Mouse (Mus musculus) midbrain, embryonic 13.5 days (tissue): Measurements from ENCODE around the gene Csad. TPM values are rescaled to one million over a fixed set of nuclear protein-coding genes. Genes with fewer than 3 reads are reported as not detected.
A peak's percentile ranks its signal among the peaks of the same experiment; 100 is the strongest.

ENCODE experiments used
- ATAC-seq: fragments of 200-750 bp; cut with Nextera tagmentation; 2 replicates; pipeline ENCODE4 v1.8.0; 2017; ENCODE audit warnings: mild to moderate bottlenecking, moderate TSS enrichment, moderate library complexity
- H3K27ac ChIP-seq: fragments of 300-500 bp; sonication (generic); 2 replicates; pipeline ENCODE4 v1.5.1; 2015; ENCODE audit warnings: inconsistent platforms, mild to moderate bottlenecking, moderate library complexity
- H3K27me3 ChIP-seq: fragments of 300-500 bp; sonication (generic); 2 replicates; pipeline ENCODE4 v1.6.1; 2015; ENCODE audit warnings: mild to moderate bottlenecking, inconsistent platforms
- H3K36me3 ChIP-seq: fragments of 300-500 bp; sonication (generic); 2 replicates; pipeline ENCODE4 v1.6.1; 2015; ENCODE audit warnings: mild to moderate bottlenecking, inconsistent platforms
- H3K4me1 ChIP-seq: fragments of 300-500 bp; sonication (generic); replicated peaks from 2 replicates; pipeline ENCODE4 v1.6.1; 2015; ENCODE audit warnings: inconsistent platforms
- H3K4me2 ChIP-seq: fragments of 300-500 bp; sonication (generic); replicated peaks from 2 replicates; pipeline ENCODE4 v1.6.1; 2015; ENCODE audit warnings: moderate library complexity, mild to moderate bottlenecking, inconsistent platforms
- H3K4me3 ChIP-seq: fragments of 300-500 bp; sonication (generic); replicated peaks from 2 replicates; pipeline ENCODE4 v1.5.1; 2015; ENCODE audit warnings: mild to moderate bottlenecking, inconsistent platforms
- H3K9ac ChIP-seq: fragments of 300-500 bp; sonication (generic); replicated peaks from 2 replicates; pipeline ENCODE4 v1.6.1; 2015; ENCODE audit warnings: mild to moderate bottlenecking, inconsistent platforms
- H3K9me3 ChIP-seq: fragments of 300-500 bp; sonication (generic); 2 replicates; pipeline ENCODE4 v1.6.1; 2016; ENCODE audit warnings: mild to moderate bottlenecking, inconsistent platforms
- WGBS: fragments of 180-500 bp; shearing (Covaris S2); methylation state at CpG from one replicate; pipeline ENCODE4 v1.1.7; 2015; 5-methylcytosine and 5-hydroxymethylcytosine counted together
- polyA plus RNA-seq: library from polyadenylated mRNA; unstranded; fragments of >200 nt; fragmentation: Nextera tagmentation; extraction: Ambion mirVana; gene quantifications from 2 replicates; pipeline ENCODE4 v1.2.1, GENCODE M21; 2015

The Csad gene
- polyA plus RNA-seq, 1 experiment from 2014 or later, result 37.9 TPM

DNA sequence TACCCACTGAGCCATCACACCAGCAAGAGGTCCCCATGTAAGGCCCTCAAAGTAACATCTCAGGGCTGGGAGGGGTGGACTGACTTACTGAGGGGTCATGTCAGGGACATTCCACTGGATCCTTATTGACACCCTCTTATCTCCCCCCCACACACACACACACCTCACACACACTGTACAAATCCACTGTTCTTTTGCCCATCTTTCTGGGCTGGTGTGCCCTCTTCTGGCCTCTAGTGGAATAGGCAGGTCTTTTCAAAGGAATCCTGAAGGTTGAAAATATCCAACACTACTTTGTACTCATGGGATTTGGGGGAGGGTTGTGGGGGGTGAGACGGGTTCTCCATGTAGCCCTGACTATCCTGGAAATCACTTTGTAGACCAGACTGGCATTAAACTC is 57.6 kb downstream of the Csad start:
- no peak for ATAC-seq
- peaks cover 38% of the 10 kb centered on the region for H3K27me3 ChIP-seq
- no peak overlapping the region for H3K4me3 ChIP-seq
- H3K27ac ChIP-seq, result no peak overlapping the region
- H3K9me3 ChIP-seq, result no peaks in the 10 kb centered on the region
- H3K9ac ChIP-seq, result no peak overlapping the region
- H3K4me1 ChIP-seq, result peaks cover 7% of the 10 kb centered on the region
- H3K36me3 ChIP-seq, result no peaks in the 10 kb centered on the region
- no peak overlapping the region for H3K4me2 ChIP-seq
- 9% methylated on average over 1 of the region's 1 CpGs for WGBS

DNA sequence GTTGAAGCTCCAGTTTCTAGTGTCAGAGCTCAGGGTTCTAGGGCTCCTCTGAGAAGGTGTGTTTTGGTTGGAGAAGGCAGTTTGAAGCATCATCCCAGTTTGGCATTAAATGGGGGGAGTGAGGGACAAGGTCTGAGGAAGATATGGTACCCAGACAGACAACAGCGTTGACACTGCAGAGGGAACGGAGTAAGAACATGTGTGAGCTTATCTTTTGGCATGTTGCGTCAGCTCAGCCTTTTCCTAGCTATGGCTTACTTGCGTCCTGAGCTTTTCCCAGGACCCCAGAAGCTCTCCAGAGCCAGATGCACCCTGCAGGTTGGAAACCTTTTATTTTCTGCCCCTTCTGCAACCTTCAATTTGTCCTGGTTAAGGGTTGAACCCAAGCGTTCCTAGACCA is 58.4 kb downstream of the Csad start:
- no peaks in the 10 kb centered on the region for H3K36me3 ChIP-seq
- H3K27ac ChIP-seq, result no peak overlapping the region
- no peak for ATAC-seq
- H3K4me2 ChIP-seq, result no peak overlapping the region
- no peak overlapping the region for H3K9ac ChIP-seq
- peaks cover 7% of the 10 kb centered on the region for H3K4me1 ChIP-seq
- H3K4me3 ChIP-seq, result no peak overlapping the region
- no peaks in the 10 kb centered on the region for H3K9me3 ChIP-seq
- WGBS, result 88% methylated on average over 5 of the region's 5 CpGs
- peaks cover 44% of the 10 kb centered on the region for H3K27me3 ChIP-seq

DNA sequence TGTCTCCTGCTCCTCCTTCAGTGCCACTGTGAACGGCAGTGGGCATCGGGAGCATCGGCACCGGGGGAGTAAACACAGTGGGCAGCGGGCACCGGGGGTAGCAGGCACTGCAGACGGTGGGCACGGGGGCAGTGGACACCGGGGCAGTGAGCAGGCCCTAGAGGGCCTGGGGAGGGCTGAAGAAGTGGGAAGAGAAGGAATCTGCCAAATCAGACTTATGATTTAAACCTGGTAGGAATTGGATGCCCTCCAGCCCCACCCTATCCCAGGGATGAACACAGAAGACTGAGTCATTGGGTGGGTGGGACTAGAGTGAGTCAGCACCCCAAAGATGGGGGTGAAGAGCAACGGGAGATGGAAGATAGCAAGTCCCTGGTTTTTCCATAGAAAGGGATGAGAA is 59.2 kb downstream of the Csad start:
- H3K27ac ChIP-seq, result no peak overlapping the region
- peaks cover 7% of the 10 kb centered on the region for H3K4me1 ChIP-seq
- no peak overlapping the region for H3K4me2 ChIP-seq
- no peak overlapping the region for H3K4me3 ChIP-seq
- H3K27me3 ChIP-seq, result peaks cover 44% of the 10 kb centered on the region
- no peak overlapping the region for H3K9ac ChIP-seq
- H3K9me3 ChIP-seq, result no peaks in the 10 kb centered on the region
- WGBS, result 90% methylated on average over 10 of the region's 10 CpGs
- H3K36me3 ChIP-seq, result no peaks in the 10 kb centered on the region
- no peak for ATAC-seq

DNA sequence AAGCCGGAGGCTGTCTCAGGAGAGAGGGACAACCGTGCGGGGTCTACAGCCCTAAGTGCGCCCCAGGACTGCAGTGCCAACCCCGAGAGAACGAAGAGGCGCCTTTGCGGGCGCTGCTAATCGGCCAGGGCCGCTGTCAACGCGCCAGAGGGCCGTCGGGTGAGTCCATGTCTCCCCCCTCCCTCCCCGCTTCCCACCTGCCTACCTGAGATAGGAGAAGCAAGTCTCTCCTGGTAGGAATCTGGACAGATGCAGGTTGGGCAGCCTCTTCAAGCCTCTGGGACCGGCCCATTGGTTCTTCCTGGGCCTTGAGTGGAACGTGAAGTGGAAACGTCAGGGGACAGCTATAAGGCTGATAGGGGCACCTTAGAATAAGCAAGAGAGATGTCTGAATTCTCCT is 59.8 kb downstream of the Csad start:
- H3K4me1 ChIP-seq, result peaks cover 7% of the 10 kb centered on the region
- peak overlapping the region; percentile 38 for H3K4me2 ChIP-seq
- no peak overlapping the region for H3K27ac ChIP-seq
- no peak for ATAC-seq
- no peaks in the 10 kb centered on the region for H3K9me3 ChIP-seq
- WGBS, result 9% methylated on average over 18 of the region's 19 CpGs
- peak overlapping the region; percentile 20 for H3K4me3 ChIP-seq
- H3K27me3 ChIP-seq, result peaks cover 44% of the 10 kb centered on the region
- H3K9ac ChIP-seq, result peak overlapping the region; percentile 42
- no peaks in the 10 kb centered on the region for H3K36me3 ChIP-seq

DNA sequence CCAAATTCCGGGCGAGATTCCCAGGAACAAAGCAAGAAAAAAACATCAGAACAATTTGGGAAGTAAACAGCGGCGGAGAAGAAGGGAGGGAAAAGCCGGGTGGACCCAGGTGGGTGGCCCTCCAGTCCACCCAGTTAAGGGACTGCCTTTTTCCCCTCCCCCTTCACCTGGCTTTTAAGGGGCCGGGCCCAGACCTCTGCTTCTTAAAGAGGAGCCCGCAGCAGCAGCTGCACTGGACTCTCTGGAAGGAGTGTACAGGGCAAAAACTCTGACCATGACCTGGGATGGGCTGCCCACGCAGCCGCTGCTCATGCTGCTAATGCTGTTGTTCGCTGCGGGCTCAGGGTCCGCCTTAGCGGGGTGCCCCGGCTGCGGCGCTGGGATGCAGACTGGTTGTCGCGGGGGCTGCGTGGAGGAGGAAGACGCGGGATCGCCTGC is 60.2 kb downstream of the Csad start, which contains the start of gene Igfbp6:
TSS of gene Igfbp6 (plus strand) at position 89 of the 438 bp plus-strand sequence.
- ATAC-seq, result no peak
- H3K4me2 ChIP-seq, result peak within 1 kb of the TSS; percentile 38
- peak within 1 kb of the TSS; percentile 42 for H3K9ac ChIP-seq
- H3K36me3 ChIP-seq, result no peaks in the 10 kb centered on the region
- H3K4me1 ChIP-seq, result peaks cover 7% of the 10 kb centered on the region
- no peak within 1 kb of the TSS for H3K27ac ChIP-seq
- peak within 1 kb of the TSS; percentile 20 for H3K4me3 ChIP-seq
- peaks cover 44% of the 10 kb centered on the region for H3K27me3 ChIP-seq
- H3K9me3 ChIP-seq, result no peaks in the 10 kb centered on the region
- 3% methylated on average over 22 of the region's 22 CpGs for WGBS

DNA sequence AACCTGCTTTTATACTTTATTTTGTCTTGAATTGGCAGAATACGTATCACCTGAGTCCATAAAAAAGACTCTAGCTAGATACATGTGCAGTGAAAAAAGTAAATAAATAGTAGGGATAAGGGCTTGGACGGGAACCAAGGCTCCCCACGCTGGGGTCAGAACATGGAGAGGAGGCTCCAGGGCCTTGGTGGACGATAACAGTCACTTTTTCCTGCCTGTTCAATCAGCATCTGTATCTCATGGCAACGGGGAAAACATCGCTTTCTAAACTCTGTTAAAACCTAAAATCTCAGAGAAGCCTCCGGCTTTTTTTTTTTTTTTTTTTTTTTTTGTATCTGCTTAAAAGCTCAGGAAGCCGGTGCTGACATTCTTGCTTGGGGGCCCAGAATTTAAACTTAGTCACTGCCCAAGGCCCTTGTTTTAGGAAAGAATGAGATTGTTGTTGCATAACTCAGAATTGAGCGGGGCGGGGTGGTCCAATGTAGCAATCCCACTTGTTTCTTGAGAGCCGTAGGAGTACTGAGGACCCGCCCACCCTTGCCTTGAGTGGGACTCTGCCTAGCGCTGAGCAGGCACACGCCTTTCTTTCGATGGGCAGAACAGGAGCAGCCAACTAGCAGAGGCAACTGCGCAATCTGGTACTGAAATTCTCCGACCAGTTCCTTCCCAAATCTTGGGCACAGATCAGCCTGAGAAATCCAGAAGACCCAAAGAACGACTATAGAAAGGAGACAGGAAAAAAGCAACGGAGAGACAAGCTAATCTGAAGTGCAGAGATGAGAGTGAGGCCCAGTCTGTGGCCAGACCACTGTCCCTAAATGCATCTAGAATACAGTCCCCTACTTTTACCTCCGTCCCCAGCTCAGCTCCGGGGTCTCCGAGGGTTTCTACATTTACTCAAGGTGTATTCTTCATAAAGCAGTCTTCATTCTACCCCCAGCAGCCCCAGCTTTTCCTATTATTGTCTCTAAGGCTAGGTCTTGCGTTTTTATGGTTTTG is 61.3 kb downstream of the Csad start:
- peaks cover 7% of the 10 kb centered on the region for H3K4me1 ChIP-seq
- peaks cover 44% of the 10 kb centered on the region for H3K27me3 ChIP-seq
- 56% methylated on average over 23 of the region's 23 CpGs for WGBS
- H3K36me3 ChIP-seq, result no peaks in the 10 kb centered on the region
- no peak overlapping the region for H3K27ac ChIP-seq
- no peak for ATAC-seq
- H3K9ac ChIP-seq, result no peak overlapping the region
- H3K9me3 ChIP-seq, result no peaks in the 10 kb centered on the region
- no peak overlapping the region for H3K4me2 ChIP-seq
- H3K4me3 ChIP-seq, result no peak overlapping the region

DNA sequence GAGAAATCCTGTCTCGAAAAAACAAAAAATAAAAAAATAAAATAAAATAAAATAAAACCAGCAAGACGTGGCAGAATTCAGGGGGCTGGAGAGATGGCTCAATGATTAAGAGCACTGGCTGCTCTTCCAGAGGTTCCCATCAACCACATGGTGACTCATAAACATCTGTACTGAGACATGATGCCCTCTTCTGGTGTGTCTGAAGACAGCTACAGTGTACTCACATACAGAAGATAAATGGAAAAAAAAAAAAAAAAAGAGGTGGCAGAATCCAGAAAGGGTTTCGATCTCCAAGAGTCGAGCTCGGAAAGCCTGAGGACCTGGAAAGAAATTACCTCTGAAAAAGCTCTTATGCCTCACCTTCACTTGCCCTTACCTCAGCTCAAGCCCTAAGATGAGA is 63.4 kb downstream of the Csad start:
- WGBS, result 94% methylated on average over 5 of the region's 5 CpGs
- Histone ChIP-seq H3K4me1 (peaks cover 14% of the 10 kb centered on the region), H3K9me3 (no peaks in the 10 kb centered on the region), H3K27ac (no peak overlapping the region), H3K36me3 (no peaks in the 10 kb centered on the region), H3K4me3 (no peak overlapping the region), H3K4me2 (no peak overlapping the region), H3K9ac (no peak overlapping the region), H3K27me3 (peaks cover 42% of the 10 kb centered on the region)
- ATAC-seq, result no peak

DNA sequence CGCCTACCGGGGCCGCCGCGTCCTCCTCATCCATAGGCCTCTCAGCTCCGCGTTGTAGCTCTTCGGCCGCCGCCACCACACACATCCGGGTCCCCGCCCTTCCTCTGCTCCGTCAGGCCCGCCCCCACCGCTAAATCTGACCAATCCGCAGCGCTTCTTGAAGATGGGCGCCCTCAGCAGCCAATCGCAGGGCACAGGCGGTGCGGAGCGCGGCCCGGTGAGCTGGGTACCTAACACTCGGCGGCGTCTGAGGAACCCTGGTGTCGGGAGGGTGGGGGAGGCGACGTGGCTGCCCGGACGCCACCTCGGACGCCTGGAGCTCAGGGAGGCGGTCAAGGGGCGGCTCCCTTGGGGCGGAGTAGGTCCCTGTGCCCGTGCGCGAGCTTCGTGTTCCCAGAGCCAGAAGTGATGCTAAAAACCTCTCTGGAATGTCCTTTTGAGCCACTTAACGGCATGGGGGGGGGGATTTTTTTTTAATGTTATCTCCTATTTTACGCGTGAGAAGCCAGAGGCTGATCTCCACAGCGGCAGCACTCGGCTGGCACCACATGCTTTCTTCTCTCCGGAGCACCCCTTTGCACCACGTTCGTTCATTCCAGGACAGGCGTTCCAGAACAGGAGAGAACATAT is 68.3 kb downstream of the Csad start, which contains the start of gene Spryd3:
TSS of gene Spryd3 (minus strand) at position 106 of the 630 bp plus-strand sequence.
- peak within 1 kb of the TSS; percentile 91 for H3K9ac ChIP-seq
- H3K27ac ChIP-seq, result peak within 1 kb of the TSS; percentile 88
- peaks cover 20% of the 10 kb centered on the region for H3K4me1 ChIP-seq
- H3K27me3 ChIP-seq, result no peaks in the 10 kb centered on the region
- ATAC-seq, result peak; percentile 99
- peak within 1 kb of the TSS; percentile 73 for H3K4me2 ChIP-seq
- no peaks in the 10 kb centered on the region for H3K9me3 ChIP-seq
- peaks cover 22% of the 10 kb centered on the region for H3K36me3 ChIP-seq
- peak within 1 kb of the TSS; percentile 79 for H3K4me3 ChIP-seq
- under 1% methylated on average over 49 of the region's 50 CpGs for WGBS

DNA sequence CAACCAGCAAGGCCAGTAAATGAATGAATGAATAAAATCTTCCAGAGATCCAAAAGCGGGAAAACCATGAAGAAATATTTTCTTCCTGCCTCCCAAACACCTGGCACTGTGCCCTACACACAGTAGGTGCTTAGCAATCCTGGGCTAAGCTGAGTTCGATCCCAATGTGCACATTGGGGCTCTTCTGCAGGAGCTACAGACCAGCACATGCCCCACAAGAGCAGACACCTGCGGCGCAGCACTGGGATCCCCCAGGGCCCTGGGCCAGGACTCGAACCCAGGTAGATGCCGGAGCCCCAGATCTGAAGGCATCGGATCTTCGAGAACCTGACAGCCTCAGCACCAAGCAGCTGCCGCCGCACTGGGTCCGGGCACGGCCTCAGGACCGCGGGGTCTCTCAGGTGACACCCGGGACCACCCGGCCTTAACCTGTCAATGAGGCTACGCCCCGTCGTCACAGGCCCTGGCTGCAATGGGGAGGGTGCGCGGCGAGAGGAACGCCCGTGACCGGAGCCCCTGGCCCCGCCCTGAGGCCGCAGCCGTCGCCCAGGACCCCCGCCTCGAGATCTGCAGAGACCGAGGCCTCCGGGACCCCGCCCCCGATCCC is 68.9 kb downstream of the Csad start:
- Histone ChIP-seq H3K9ac (peak overlapping the region; percentile 91), H3K9me3 (no peaks in the 10 kb centered on the region), H3K4me2 (peak overlapping the region; percentile 73), H3K27ac (peak overlapping the region; percentile 88), H3K4me3 (peak overlapping the region; percentile 79), H3K36me3 (peaks cover 28% of the 10 kb centered on the region), H3K27me3 (no peaks in the 10 kb centered on the region), H3K4me1 (peaks cover 20% of the 10 kb centered on the region)
- 2% methylated on average over 35 of the region's 35 CpGs for WGBS
- ATAC-seq, result peak; percentile 88

DNA sequence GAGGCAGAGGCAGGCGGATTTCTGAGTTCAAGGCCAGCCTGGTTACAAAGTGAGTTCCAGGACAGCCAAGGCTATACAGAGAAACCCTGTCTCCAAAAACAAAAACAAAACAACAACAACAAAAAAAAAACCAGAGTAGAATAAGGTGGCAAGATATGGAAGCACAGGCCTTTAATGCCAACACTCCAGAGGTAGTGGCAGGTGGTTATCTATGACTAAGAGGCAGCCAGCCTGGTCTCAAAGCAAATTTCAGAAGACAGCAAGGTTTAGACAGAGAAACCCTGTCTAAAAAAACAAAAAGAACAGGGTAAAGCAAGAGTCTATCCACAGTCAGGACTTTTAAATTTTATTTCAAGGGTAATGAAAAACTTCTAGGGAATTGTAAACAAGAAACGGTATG is 69.8 kb downstream of the Csad start:
- Histone ChIP-seq H3K9ac (no peak overlapping the region), H3K27me3 (no peaks in the 10 kb centered on the region), H3K4me3 (peak overlapping the region; percentile 79), H3K4me2 (peak overlapping the region; percentile 73), H3K27ac (no peak overlapping the region), H3K9me3 (no peaks in the 10 kb centered on the region), H3K4me1 (peaks cover 20% of the 10 kb centered on the region), H3K36me3 (peaks cover 37% of the 10 kb centered on the region)
- no peak for ATAC-seq
- WGBS, result 90% methylated on average over 2 of the region's 2 CpGs

DNA sequence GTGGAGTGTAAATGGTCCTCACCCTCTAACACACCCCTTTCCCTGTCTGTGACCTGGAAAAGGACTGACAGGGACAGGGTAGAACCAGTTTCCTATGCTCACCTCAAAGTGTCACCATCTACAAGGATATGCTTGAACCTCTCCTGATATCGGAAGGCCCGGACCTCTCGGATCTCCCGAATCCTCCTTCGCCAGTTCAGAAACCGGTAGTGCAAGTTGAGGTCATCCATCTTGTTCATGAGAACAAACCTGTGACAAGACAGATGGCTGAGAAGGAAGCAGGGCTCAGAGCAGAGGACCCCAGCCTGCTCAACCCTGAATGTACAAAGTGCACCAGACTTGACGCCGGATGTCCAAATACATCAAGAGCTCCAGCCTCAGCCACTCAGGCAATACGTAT is 71.2 kb downstream of the Csad start:
- peaks cover 20% of the 10 kb centered on the region for H3K4me1 ChIP-seq
- no peak overlapping the region for H3K9ac ChIP-seq
- H3K9me3 ChIP-seq, result no peaks in the 10 kb centered on the region
- H3K4me3 ChIP-seq, result no peak overlapping the region
- 94% methylated on average over 9 of the region's 9 CpGs for WGBS
- no peak overlapping the region for H3K4me2 ChIP-seq
- H3K27ac ChIP-seq, result no peak overlapping the region
- peaks cover 51% of the 10 kb centered on the region for H3K36me3 ChIP-seq
- ATAC-seq, result no peak
- no peaks in the 10 kb centered on the region for H3K27me3 ChIP-seq
